Mouse (Mus musculus) CD8-positive naive resting alpha-beta T cell, adult 2 months (primary cell): ENCODE data around the gene Lipe.
"Not testable (repeated sequence)": the region's sequence is repeated elsewhere in the genome, so short reads cannot be mapped to it uniquely, and the experiment has no call there.

Experiments
- DNase-seq, 2 experiments: peaks; one replicate each; pipeline ENCODE4 v3.0.0; 2022; ENCODE audit warnings: low read depth in 2 of 2, low spot score in 2 of 2

Gene Lipe

DNA sequence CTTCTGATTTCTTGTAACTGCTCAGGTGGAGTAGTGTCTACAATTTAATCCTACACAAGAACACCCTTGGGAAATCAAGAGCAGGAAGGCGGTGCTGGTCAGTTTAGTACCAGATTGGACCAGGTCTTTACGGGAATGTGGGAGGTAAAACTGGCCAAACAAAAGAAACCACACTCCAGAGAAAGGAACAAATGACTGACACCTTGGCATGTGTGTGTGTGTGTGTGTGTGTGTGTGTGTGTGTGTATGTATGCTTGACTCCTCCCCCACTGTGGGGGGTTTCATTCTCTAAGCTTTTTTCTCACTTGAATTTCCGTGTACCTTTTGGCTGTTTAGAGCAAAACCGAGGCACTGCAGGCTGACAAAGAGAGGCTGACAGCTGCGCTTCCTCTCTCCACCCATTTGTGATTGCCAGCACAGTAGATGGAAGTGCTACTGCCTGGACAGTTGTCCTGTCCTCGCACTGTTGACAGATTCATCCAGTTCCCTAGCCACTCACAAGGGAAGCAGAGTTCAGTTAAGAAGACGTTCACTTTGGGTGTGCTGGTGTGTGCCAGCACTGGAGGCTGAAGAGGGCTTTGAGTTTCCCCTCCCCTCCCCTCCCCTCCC, 14.4 kb upstream of the Lipe start, which contains the start of gene Cxcl17:
Gene Cxcl17 (minus strand): TSS at position 54 of the 609 bp plus-strand sequence.
- DNase-seq, result no peak

DNA sequence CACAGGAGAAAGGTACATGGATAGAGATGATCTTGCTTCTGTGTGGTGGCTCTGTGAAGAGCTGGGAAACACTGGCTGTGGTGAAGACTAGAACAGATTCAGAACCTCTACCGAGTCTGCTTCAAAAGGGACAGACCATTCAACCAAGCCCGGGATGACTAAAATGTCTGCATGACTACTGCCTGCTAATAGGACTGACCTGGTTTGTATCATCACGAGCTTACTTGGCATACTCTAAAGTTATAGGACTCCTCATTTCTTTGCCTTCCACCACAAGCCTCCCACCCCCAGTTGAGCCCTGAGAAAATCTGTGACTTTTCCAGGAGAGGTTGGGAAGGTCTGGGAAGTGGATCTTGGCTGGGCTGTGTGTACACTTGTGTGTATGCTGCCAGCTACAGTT, 13.4 kb upstream of the Lipe start:
- DNase-seq, result no peak

DNA sequence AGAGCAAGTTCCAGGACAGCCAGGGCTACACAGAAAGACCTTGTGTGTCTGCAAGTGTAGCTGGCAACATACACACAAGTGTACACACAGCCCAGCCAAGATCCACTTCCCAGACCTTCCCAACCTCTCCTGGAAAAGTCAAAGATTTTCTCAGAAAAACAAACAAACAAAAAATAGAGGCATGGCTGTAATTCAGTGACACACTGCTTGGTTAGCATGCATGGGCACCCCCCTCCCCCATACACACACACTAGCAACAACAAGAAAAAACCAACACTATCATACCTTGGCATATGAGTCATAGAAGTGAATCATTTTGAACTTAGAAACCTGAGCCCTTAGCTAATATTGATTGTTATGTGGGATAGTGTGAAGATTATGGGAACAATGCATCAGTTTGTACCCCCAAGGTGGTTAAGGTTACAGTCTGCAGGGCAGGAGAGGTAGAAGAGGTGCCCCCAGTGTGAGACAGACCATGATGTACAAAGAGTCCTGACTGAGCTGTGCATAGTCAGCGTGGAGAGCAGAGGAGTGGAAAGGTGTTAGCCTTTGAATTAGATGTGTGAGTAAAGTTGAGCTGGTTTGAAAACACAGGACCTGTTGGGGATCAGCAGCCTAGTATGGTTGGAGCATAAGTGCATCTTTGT, 12.6 kb upstream of the Lipe start:
- no peak for DNase-seq

DNA sequence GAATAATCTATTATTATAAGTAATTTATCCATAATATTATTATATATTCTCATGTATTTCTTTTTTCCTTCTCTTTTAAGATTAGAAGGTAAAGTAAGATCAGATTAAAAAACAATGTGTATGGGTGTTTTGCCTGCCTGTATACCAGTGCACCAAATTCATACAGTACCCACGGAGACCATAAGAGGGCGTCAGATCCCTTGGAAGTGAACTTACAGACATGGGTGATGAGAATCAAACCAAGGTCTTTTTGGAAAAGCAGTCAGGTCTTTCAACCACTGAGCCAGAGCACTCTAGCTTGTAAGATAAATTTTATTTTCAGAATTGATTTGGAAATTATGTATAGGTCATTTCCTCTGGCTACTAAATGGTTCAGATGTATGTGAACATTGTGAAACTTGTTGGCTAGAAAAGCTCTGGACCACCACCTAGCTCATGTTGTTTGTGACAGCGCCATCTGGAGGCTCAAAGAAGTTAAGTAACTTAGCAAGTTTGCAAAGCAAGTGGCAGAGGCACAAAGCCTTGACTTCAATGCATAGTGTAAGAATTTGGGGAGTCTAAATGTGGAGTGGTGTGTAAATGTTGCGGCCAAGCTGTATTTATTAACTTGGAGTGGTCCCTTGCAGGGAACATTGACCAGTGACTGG, 10.7 kb upstream of the Lipe start:
- peak in 1 of 2 experiments; percentile 47 for DNase-seq

DNA sequence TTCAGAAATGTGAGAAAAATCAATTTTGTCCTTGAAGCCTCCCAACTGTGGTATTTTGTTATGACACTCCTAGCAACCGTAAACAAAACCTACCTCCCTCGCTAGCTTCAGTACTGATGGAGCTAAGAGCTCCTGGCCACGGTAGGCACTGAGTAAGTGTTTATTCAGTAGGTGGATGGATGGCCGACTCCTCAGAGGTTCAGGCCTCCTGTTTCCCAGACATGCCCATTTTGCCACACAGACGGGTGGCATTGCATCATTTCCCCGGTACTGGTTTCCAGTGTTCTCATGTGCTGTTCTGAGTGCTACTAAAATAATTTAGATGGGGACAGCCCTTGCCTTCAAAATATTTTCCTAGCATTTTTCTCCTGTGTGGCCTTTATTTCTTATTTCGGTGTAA, 8.0 kb upstream of the Lipe start:
- no peak for DNase-seq

DNA sequence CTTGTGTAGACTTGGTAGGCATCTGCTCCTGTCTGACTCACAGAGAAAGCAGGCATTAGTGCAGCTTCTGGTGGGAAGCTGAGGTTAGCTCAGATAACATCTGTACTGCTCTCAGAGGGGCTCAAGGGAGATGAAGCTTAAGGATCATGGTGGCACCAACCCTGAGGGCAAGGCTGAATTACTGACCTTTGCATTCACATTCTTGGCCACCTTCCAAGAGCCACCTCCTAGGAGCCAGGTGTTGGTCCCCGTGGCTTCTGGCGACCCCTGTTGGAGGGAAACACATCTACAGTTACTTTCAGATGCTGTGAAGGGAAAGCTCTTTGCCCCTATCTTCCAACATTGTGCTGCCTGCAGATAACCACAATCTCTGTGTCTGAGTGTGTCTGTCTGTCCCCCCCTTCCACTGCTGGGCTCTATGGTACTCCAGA, 4.2 kb upstream of the Lipe start:
- no peak for DNase-seq

DNA sequence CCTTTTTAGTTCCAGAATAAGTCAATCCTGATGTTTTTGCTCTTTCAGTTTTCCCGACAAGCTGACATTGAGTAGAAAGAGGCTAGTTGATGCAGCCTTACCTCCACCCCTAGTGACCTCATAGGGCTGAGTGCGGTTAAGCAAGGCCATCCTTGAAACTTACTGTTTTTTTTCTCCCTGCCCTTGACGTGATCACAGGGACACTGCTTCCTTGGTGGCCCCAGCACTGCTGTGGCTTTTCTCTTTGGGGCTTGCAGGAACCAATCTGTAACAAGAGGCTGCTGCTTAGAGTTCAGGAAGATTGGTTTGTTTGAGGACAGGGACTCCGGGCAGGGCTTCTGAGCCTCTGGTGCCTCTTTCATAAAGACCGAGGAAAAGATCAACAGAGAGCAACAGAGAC, 3.5 kb upstream of the Lipe start:
- no peak for DNase-seq

DNA sequence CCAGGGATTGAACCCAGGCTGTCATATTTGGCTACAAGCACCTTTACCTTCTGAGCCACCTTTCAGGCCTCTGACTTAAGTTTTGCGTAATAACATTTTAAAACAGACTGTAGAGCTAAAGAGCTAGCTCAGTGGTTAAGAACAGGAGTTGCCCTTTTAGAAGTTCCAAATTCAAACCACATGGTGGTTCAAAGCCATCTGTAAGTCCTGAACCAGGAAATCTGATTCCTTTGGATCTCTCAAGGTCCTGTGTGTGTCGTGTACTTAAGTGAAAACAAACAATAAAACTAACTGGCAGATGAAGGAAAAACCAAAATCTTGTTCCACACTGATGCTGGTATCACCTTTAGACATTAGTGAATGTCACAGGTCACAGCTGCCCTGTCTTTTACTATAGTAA, 3.0 kb upstream of the Lipe start:
- no peak for DNase-seq

DNA sequence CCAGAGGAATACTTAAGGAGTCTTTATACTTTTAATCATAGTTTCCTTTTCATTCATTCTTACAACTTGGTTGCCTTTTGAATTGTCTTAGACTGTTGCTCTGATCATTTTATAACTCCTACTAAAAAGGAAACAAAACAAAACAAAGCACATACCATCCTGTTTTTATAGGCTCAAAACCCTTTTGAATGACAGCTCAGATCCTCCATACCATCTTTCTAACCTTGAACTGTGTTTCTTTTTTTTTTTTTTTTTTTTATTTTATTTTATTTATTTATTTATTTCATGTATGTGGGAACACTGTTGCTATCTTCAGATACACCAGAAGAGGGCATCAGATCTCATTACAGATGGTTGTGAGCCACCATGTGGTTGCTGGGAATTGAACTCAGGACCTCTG, 518 bp upstream of the Lipe start:
- DNase-seq, result not testable (repeated sequence)

DNA sequence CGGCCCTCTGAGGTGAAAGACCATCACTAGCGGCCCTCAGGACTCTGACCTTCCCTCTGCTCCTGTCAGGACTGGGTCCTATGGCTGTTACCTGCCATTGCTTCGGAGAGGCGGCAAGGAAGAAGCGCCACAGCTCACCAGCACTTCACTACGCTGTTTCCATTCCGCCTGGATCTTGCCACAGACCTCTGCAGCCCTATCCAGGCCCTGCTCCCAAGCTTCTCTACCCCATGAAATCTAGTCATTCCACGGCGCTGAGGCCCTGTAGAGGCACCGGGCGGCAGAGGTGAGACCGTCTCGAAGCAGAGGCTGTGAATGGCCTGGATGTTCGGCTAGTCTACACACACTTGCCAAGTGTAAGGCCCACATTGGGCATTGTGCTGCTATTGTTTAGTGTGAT, 1.9 kb downstream of the Lipe start:
- no peak for DNase-seq

DNA sequence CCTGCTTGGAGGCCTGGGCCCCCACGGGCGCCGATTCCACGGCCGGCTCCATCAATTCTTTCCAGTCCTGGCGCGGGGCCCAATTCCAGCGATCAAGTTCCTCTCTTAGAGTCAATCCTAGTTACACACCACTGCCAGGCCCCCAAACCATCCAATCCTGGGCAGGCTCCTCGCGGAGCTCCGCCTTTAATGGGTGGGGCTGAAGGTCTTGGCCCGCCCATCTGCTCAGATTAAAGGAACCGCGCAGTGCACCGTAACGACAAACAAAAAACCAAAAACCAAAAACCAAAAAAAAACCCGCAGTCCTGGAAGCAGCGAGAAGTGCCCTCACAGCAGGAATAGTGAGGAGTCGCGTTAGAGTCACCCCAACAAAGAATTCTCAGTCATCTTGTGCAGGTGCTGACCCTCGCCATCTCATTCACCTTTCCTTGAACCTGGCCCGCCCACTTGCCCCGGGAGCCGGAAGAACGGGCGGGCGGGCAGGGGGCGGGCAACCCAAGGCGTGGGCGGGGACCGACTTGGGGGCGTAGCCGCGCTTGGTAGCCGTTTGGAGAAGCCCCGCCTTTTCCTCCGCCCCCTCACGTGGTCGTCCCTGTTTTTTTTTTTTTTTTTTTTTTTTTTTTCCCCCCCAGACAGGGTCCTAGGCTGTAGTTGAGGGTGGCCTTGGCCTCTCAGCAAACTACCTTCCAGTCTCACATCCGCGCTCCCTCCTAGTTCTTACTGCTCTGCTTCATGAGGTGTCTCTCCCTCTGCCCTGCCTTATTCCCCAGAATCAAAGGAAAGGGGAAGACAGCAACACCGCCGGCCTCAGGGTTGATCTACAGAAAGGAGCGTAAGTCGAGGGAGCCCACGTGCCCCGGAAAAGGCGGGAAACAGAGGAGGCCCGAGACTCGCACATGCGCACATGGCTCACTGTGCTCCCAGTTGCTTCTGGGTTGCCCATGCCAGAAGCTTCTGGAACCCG, 2.7 kb downstream of the Lipe start:
- peak; percentile 87 to 95 for DNase-seq

DNA sequence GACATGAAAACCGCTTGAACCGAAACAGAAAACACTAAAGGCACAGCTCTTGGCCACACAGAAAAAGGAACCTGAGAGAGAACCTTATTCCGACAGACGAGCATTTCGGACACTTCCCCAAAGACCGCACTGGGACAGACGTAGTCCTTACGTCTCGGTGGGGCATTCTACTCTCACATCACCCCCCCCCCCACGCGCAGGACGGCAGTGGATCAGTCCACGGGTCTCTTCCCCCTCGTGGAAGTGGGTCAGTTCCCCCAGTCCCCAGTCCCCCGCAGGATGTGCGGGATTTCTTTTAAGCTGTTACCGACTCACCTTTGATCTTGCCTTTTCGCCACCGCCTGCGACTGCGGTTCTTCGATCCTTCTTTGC, 3.3 kb downstream of the Lipe start:
- DNase-seq, result no peak

DNA sequence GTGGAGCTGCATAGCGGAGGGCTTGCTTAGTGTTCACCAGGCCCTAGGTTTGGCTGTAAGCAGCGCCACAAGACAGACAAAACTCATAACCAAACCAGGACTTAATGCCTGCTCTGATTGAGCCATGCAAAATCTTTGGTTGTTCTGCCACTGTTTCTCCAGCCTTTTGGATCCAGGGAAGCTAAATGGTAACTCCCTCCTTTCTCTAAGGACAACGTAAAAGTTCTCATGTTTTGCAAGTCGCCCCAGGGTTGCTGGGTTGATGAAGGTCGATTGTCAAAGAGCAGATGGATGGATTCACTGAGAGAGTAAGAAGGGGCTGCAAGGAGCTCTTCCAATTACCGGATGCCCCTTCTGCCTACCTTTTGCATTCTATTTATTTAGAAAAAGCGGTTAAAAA, 3.8 kb downstream of the Lipe start:
- DNase-seq, result no peak

DNA sequence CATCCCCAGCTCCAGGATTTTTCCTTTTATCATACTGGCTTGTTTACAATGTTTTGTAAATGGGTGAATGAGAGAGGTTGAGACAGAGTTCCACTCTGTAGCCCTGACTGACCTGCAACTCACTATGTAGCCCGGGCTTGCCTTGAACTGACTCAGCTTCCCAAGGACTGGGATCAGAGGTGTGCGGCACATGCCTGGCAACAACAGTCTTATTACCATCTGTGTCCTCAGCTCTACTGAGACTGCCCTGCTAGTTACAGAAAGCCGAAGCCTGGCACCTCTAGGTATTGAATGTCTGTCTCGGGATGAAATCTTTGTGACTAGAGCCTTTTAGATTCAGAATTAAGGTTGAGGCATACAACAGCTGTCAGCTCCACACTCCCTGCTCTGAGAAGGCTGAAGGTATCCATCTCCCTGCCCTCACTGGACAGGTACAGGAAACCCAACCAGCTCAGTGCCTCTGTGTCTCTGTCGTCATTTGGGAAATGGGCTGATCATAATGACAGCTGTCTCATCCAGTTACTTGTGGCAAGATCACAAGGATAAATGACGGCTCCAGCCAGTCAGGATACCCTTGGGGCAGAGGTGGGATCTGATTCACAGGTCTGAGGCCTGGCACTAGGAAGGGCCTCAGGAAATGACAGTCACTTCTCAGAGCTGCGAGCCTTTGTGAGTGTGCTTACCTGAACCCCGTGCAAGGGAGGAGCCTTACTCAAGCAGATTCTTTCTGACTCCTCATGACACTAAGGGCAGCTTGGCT, 4.9 kb downstream of the Lipe start:
- no peak for DNase-seq

DNA sequence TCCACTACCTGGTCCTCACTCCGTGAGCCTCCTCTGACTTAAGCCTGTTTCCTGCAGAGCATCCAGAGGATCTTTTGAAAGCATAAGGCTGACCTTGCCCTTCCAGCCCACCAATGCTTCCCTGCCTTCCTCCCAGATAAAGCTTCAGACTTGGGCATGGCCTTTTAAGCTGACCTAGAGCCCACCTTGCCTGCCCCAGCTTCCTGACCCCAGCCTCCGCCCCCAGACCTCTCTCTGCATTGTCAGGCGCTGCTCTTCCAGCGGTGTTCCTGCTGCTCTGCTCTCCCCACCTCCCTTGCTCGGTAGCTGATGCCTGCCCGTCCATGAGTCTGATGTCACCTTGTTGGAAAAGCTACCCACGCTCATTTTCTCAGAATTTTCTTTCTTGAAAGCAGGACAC, 5.7 kb downstream of the Lipe start:
- no peak for DNase-seq

DNA sequence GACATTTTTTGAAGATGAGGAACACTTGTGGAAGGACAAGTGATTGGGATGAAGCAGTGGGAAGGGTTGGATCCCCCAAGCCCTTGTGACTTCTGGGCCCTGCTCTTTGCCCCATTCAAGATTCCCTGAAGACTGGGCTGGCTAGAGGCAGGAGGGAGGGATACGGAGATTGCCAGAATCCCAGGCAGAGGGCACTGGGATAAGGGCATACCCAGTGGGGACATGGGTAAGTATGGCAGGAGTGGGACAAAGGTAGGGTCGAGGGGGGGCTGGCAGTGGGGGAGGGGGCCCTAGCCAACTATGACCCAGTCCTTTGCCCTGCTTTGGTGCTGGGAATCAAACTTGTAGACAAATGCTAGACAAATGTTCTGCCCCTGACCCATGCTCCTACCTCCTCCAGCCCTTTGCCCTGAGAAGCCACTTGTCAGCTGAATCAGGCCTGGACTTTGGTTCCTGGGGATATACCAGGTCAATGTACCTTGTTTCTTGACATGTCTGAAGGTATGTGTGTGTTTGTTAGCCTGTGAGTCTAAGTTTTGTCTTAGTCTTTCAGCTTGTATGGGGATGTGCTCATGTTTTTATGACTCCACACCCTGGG, 6.6 kb downstream of the Lipe start:
- DNase-seq, result no peak

DNA sequence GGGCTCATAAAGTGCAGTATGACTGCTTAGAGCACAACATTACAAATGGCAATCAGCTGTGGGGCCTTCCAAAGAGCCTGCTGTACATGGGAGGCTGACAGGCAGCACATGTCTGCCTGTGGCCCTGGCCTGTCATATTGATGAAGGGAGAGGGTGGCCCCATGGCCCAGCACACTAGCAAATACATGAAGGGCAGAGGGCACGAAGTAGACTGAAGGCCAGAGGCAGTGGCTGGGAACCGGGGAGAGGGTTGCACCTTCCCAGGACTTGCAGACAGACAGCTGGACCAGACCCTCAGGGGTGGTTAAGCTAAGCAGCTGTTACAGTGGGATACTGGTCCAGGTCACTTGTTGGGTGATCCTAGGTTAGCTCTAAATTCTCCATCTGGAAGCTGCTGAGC, 7.5 kb downstream of the Lipe start:
- DNase-seq, result no peak

DNA sequence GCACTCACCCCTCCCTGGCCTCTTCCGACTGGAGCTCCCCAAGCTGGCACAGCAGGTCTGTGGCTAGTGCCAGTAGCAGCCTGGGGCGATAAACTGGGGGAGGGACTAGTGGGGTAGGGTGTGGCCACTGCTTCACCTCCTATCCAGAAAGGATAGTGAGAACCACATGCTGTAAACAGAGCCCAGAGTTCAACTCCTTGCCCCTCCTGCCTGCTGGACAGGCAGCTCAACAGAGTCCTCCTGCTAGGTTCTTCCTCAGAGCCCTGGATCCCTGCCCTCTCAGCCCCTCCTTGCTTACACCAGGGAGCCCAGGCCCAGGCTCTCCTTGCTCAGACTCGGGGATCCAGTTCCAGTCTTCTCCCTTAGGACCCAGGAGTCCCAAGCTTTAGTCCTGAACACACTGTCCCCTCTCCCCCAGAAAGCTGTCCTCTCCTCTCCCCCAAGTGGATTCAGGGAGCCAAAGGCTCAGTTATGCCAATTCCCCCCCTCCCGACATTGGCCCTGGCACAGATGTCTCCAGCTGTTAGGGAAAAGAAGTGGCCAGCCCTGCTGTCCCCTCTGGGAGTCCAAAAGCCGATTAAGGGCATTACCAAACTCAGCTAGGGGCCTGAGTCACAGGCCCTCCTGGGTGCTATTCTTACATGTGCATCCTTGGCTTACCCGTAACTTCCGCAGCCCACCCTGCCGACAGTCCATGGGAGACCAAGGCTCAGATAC, 8.3 kb downstream of the Lipe start:
- DNase-seq, result no peak

DNA sequence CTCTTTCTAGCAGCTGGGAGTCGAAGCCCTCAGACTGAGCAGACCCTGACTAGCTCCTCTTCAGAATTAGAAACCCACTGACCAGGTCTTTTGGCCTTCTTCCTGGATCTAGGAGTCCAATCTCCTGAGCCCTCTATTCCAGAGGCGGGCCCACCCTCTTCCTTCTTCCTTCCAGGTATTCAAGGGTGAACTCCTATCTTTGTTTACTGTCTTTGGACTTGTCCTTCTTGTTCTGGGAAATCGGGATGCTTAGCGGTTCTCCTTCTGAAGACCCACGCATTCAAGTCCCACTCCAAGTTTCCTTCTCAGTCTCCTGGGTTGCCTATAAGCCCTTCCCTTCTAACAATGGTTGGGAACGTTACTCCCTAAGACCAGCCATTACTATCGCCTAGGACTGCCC, 9.6 kb downstream of the Lipe start:
- DNase-seq, result no peak
